Mouse (Mus musculus) kidney, adult 10 weeks (tissue): Measurements from ENCODE around the gene Dmrt1. TPM values are rescaled to one million over a fixed set of nuclear protein-coding genes. Genes with fewer than 3 reads are reported as not detected.

Experiments used
- polyA plus RNA-seq: library from polyadenylated mRNA; stranded (reverse); fragments of 350-450 nt; fragmentation: Illumina TruSeq; extraction: RNeasy Lipid Tissue Mini Kit (QIAGEN cat#74804); gene quantifications from one replicate; pipeline ENCODE4 v1.2.3, GENCODE M21; 2014; ENCODE audit warnings: low read depth, low replicate concordance

Gene Dmrt1
- not detected for polyA plus RNA-seq

DNA sequence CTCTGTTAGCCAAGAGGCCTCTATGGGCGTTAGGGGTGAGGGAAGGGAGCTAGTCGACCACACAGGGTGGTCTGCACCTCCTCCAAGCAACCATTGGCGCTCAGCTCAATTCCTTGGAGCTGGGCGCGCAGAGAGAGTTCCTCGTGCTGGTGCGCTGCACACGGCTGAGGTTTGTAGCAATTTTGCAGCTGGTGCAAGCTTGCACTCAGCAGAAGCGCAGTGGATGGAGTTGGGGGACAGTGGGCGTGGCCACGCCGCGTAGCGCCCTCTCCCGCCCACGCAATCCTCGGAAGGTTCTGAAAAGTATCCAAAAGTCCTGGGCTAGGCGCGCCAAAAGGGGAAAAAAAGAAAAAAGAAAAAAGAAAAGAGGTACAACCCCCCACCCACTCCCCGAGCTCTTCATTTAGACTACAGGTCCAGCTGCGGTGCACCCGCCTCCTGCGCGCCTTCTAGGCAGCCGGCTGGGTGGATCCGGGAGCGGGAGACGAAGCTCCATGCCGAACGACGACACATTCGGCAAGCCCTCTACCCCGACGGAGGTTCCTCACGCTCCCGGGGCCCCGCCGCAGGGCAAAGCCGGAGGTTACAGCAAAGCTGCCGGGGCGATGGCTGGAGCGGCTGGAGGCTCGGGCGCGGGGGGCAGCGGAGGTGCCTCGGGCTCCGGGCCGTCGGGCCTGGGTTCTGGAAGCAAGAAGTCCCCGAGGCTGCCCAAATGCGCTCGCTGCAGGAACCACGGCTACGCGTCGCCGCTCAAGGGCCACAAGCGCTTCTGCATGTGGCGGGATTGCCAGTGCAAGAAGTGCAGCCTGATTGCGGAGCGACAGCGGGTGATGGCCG lies at the start of gene Dmrt1:
TSS of gene Dmrt1 (plus strand) at position 259 of the 837 bp plus-strand sequence.

DNA sequence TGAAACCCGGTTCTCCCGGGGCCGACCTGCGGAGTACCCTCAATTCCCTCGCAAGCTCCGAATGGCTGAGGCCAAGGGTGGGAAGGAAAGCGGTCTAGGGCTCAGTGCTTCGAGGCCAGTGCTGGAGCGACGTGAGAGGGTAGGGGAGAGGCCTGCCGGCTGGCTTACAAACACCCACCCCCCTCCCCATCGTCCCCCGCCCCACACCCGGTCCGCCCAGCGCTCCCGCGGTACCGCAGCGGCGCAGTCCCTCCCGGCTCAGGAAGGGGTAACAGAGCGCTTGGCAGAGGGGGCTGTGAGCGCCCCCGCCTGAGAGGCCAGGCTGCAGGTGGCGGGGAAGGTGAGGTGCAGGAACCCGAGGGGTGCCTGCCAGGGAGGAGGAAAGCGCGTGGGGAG lies 104.6 kb downstream of the Dmrt1 start, which contains the start of gene Dmrt3:
TSS of gene Dmrt3 (plus strand) at position 287 of the 396 bp plus-strand sequence.

Other genes starting within 250 kb of the Dmrt1 start
- gene Dmrt3, start 104.7 kb downstream of the Dmrt1 start, polyA plus RNA-seq = not detected
- gene Dmrt2, start 166.8 kb downstream of the Dmrt1 start, polyA plus RNA-seq = 3.0 TPM